Mouse (Mus musculus) brain, embryonic 14.5 days (tissue): ENCODE results near the gene Kpna7.

Experiments
- CTCF ChIP-seq: fragments of 200-500 bp; IDR thresholded peaks from 2 replicates; pipeline ENCODE4 v1.5.1; 2012; ENCODE audit warnings: inconsistent platforms, mild to moderate bottlenecking, moderate library complexity, borderline replicate concordance; ENCODE audit not compliant: insufficient read depth, insufficient read length; ENCODE audit errors: extremely low read depth
- POLR2A ChIP-seq: fragments of 200-500 bp; IDR thresholded peaks from 2 replicates; pipeline ENCODE4 v1.6.1; 2012; ENCODE audit warnings: mild to moderate bottlenecking, inconsistent platforms, borderline replicate concordance; ENCODE audit not compliant: poor library complexity, insufficient read depth, insufficient read length, severe bottlenecking; ENCODE audit errors: extremely low read depth

GRCm38 (mm10) chr5:145126580-145126979 is 42.8 kb upstream of the Kpna7 start:
- no peak for TF ChIP-seq CTCF
- TF ChIP-seq POLR2A: no peak
